Comparison of ENCODE assay signal across 8 mouse cellular contexts in genomic region chr9:107534408-107535202, GRCm38 (mm10). TPM values are rescaled to one million over a fixed set of nuclear protein-coding genes. Genes with fewer than 3 reads are reported as not detected.
DNase-seq lines count a peak whose midpoint lies in the region; ATAC-seq lines count a peak whose summit lies in the region.

No protein-coding gene starts in this region.

- H3K27ac ChIP-seq in forebrain, embryonic 16.5 days (ENCODE audit: low read length) = 0 out of 2 replicates have a peak overlapping the region, but pooled peaks have one; percentile 36
- H3K27ac ChIP-seq in midbrain, embryonic 12.5 days (replicated peaks) = peak overlapping the region; percentile 60; the same call in 1 of the 2 replicates

- peak overlapping the region; percentile 87 for H3K4me3 ChIP-seq in forebrain, embryonic 16.5 days (replicated peaks; ENCODE audit: low read length)
- H3K4me3 ChIP-seq in midbrain, embryonic 12.5 days = peak overlapping the region; percentile 92

- WGBS in forebrain, embryonic 16.5 days = under 1% methylated on average over 40 of the region's 40 CpGs
- under 1% methylated on average over 40 of the region's 40 CpGs for WGBS in midbrain, embryonic 12.5 days

- peak; percentile 32 to 49 for DNase-seq in layer of hippocampus, postnatal 10 days (ENCODE audit: low spot score in 2 of 2)
- DNase-seq in layer of hippocampus, adult 11-12 months (ENCODE audit: low spot score) = no peak
- DNase-seq in brain, adult 2 months (ENCODE audit: low read depth, low spot score) = peak; percentile 49
- peak; percentile 56 to 63 for DNase-seq in kidney, postnatal 4 days
- DNase-seq in retina, postnatal 1 day = no peak
- no peak for DNase-seq in ovary, postnatal 14 days (ENCODE audit: low spot score)

- peaks cover 13% of the 10 kb centered on the region for H3K36me3 ChIP-seq in forebrain, embryonic 16.5 days (ENCODE audit: control insufficient read depth, insufficient read depth)
- peaks cover 21% of the 10 kb centered on the region for H3K36me3 ChIP-seq in midbrain, embryonic 12.5 days

- no peaks in the 10 kb centered on the region for H3K27me3 ChIP-seq in forebrain, embryonic 16.5 days (replicated peaks; ENCODE audit: control insufficient read depth, insufficient read depth, low read length)
- H3K27me3 ChIP-seq in midbrain, embryonic 12.5 days = peaks cover 5% of the 10 kb centered on the region; the same call in 1 of the 2 replicates

- H3K9me3 ChIP-seq in forebrain, embryonic 16.5 days (ENCODE audit: control insufficient read depth, low read length) = no peaks in the 10 kb centered on the region
- H3K9me3 ChIP-seq in midbrain, embryonic 12.5 days = no peaks in the 10 kb centered on the region

- H3K9ac ChIP-seq in forebrain, embryonic 16.5 days (replicated peaks; ENCODE audit: low read depth, low read length) = peak overlapping the region; percentile 83
- H3K9ac ChIP-seq in midbrain, embryonic 12.5 days (replicated peaks) = peak overlapping the region; percentile 93

- no peak for ATAC-seq in forebrain, embryonic 16.5 days
- peak; percentile 27; the same call in 1 of the 2 replicates for ATAC-seq in midbrain, embryonic 12.5 days (ENCODE audit: low FRiP score, low read depth)

- peaks cover 44% of the 10 kb centered on the region for H3K4me1 ChIP-seq in forebrain, embryonic 16.5 days (replicated peaks; ENCODE audit: control insufficient read depth, insufficient read depth, low read length)
- peaks cover 30% of the 10 kb centered on the region for H3K4me1 ChIP-seq in midbrain, embryonic 12.5 days

- peak overlapping the region; percentile 97 for H3K4me2 ChIP-seq in forebrain, embryonic 16.5 days (ENCODE audit: low read length)
- peak overlapping the region; percentile 100 for H3K4me2 ChIP-seq in midbrain, embryonic 12.5 days (replicated peaks)

RNA-seq across cellular contexts. Expression of gene Tmem115, which starts 0.9 kb away (rescaled TPM):
- total RNA-seq in layer of hippocampus, postnatal 10 days (2021) = 10 to 100 TPM; 33.2 to 33.3 TPM
- 41.9 and 44.5 TPM in 2 replicates for polyA plus RNA-seq in forebrain, embryonic 16.5 days (2015; fragmentation: Nextera tagmentation; extraction: Ambion mirVana)
- 43.6 TPM in 2 replicates for polyA plus RNA-seq in midbrain, embryonic 12.5 days (2016; fragmentation: Nextera tagmentation; extraction: Ambion mirVana)

RNA-seq across cellular contexts. Expression of gene Cyb561d2, which starts 7.4 kb away (rescaled TPM):
- total RNA-seq in layer of hippocampus, postnatal 10 days (2021) = 10 to 100 TPM; 17.7 to 19.5 TPM
- 35.7 and 38.5 TPM in 2 replicates for polyA plus RNA-seq in forebrain, embryonic 16.5 days (2015; fragmentation: Nextera tagmentation; extraction: Ambion mirVana)
- polyA plus RNA-seq in midbrain, embryonic 12.5 days (2016; fragmentation: Nextera tagmentation; extraction: Ambion mirVana) = 19.3 and 19.4 TPM in 2 replicates

RNA-seq across cellular contexts. Expression of gene Nprl2, which starts 7.4 kb away (rescaled TPM):
- total RNA-seq in layer of hippocampus, postnatal 10 days (2021) = 10 to 100 TPM; 31.1 to 33.1 TPM
- 88.4 and 89.8 TPM in 2 replicates for polyA plus RNA-seq in forebrain, embryonic 16.5 days (2015; fragmentation: Nextera tagmentation; extraction: Ambion mirVana)
- 48.1 and 48.4 TPM in 2 replicates for polyA plus RNA-seq in midbrain, embryonic 12.5 days (2016; fragmentation: Nextera tagmentation; extraction: Ambion mirVana)

RNA-seq across cellular contexts. Expression of gene Zmynd10, which starts 12.5 kb away (rescaled TPM):
- total RNA-seq in layer of hippocampus, postnatal 10 days (2021) = 1 to 10 TPM; 3.4 to 4.1 TPM
- polyA plus RNA-seq in forebrain, embryonic 16.5 days (2015; fragmentation: Nextera tagmentation; extraction: Ambion mirVana) = 2.2 and 3.2 TPM in 2 replicates
- polyA plus RNA-seq in midbrain, embryonic 12.5 days (2016; fragmentation: Nextera tagmentation; extraction: Ambion mirVana) = 1.1 and 2.6 TPM in 2 replicates

RNA-seq across cellular contexts. Expression of gene Rassf1, which starts 16.8 kb away (rescaled TPM):
- 10 to 100 TPM; 18.3 to 18.6 TPM for total RNA-seq in layer of hippocampus, postnatal 10 days (2021)
- 43.4 and 45.4 TPM in 2 replicates for polyA plus RNA-seq in forebrain, embryonic 16.5 days (2015; fragmentation: Nextera tagmentation; extraction: Ambion mirVana)
- polyA plus RNA-seq in midbrain, embryonic 12.5 days (2016; fragmentation: Nextera tagmentation; extraction: Ambion mirVana) = 43.6 and 48.9 TPM in 2 replicates

Comparison
In these comparisons a context has a peak if more than half of its experiments do, and no peak if none do; other contexts are left out.
1. DNase-seq: peak in layer of hippocampus, postnatal 10 days (2 of 2), brain, adult 2 months (single experiment) and kidney, postnatal 4 days (2 of 2); none in layer of hippocampus, adult 11-12 months (single experiment), retina, postnatal 1 day (single experiment) and ovary, postnatal 14 days (single experiment).